Mouse (Mus musculus) testis, postnatal 14 days (tissue): ENCODE data around the gene Oas1c.
A peak's percentile ranks its signal among the peaks of the same experiment; 100 is the strongest.
"Not testable (repeated sequence)": the region's sequence is repeated elsewhere in the genome, so short reads cannot be mapped to it uniquely, and the experiment has no call there.

Experiments
- DNase-seq: peaks from one replicate; pipeline ENCODE4 v3.0.0; 2021; ENCODE audit warnings: low spot score

Gene Oas1c

DNA sequence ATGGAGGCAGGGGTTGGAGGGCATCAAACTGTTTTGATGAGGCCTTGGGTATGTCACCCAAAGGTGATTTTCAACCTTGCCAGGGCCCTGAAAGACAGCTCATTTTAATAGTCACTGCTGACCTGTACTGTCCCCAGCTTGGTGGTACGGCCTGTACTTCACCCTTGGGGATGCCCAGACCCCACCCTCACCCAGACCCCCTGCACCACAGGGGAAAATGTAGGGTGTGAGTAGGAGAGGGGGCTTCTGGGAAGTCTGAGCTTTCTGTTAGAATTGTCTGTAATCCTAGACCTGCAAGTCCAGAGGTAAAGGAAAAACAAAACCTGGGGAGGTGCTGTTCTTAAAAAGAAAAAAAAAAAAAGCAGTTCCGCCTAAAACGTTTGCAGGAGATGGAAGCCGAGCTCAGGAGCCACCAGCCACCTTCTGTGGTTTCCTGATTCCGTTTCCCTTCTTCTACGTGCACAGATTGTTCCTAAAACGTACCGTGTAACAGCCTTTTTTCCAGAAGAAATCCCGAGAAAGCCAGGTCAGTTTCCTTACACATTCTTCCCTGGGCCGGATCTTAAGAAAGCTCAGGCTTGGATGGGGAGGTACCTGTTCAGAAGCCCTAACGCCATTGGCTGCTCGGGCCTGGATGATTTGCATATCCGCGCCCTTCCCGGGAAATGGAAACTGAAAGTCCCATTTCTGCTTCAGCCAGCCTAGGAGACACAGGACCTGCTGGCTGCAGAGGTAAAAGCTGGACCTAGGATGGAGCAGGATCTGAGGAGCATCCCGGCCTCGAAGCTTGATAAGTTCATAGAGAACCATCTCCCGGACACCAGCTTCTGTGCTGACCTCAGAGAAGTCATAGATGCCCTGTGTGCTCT is at the start of gene Oas1c:
Oas1c (minus strand) TSS at position 564 of the 869 bp plus-strand sequence.
- peak; percentile 82 for DNase-seq

DNA sequence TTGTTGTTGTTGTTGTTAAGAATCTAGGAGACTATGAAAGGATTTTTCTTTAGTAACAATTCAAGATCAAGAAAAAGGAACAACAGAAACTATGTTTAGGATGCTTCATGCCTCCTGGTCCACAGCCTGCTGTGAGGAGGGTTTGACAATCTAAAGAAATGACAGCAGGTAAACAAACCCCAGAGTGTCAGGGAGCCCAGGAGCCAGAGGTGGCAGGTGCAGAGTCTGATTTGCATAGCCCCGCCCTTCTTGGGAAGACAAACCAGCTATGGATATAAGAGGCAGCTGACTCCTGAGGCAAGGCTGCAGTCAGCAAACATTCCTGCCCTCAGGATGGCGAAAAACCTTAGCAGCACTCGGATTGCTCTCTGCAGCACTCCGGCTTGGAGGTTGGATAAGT is 48.8 kb upstream of the Oas1c start, which contains the start of gene Oas1h:
Oas1h (plus strand) TSS at position 301 of the 400 bp plus-strand sequence.
- DNase-seq, result no peak

- DNase-seq, result no peak
Observed at GRCm38 (mm10) chr5:120859241-120859640, 46.9 kb upstream of the Oas1c start.

DNA sequence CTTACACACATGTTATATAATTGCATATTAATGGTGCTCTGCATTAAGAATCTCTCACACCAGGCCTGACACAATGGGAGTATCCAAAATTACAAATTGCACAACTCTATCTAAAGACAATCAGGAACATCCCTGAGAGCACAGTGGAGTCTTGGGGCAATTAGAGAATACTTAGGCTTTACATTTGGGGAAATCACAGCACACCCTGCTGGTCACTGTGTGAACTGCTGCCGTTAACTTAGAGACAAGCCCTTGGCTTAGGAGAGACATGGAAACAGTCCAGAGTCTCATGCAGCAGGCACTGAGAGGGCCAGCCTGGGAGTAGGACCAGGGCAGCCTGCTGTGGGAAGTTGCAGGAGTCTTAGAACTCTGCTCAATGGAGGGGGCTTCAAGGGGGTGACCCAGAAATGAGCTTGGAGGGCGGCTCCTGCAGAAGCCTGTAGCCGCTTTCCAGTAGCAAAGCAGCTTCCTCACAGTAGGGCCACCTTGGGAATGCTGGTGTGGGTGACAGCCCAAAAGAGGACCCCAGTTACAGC is 37.4 kb upstream of the Oas1c start:
- DNase-seq, result no peak

- DNase-seq, result no peak
Observed at GRCm38 (mm10) chr5:120847067-120847466, 34.8 kb upstream of the Oas1c start, which contains the start of gene Oas1f. Gene Oas1f (plus strand): TSS chr5:120847367.

DNA sequence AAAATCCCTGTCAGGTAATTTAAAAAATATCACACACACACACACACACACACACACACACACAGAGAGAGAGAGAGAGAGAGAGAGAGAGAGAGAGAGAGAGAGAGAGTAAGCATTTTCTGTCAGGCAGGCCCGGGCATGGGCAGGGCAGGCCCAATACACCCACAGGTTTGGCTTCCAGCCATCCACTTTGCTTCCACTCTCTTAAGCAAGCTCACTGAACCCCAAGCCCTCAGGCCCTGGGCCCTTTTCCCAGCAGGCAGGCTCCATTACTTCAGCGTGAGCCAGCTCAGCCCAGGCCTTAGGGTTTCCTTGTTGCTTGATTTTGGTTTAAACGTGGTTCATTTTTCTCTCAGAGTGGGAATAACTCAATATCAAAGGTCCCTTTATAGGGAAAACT is 32.4 kb upstream of the Oas1c start:
- peak; percentile 25 for DNase-seq

- peak; percentile 58 for DNase-seq
Observed at GRCm38 (mm10) chr5:120836731-120837585, 24.6 kb upstream of the Oas1c start.

GRCm38 (mm10) chr5:120833335-120834280 is 21.3 kb upstream of the Oas1c start:
- no peak for DNase-seq

DNA sequence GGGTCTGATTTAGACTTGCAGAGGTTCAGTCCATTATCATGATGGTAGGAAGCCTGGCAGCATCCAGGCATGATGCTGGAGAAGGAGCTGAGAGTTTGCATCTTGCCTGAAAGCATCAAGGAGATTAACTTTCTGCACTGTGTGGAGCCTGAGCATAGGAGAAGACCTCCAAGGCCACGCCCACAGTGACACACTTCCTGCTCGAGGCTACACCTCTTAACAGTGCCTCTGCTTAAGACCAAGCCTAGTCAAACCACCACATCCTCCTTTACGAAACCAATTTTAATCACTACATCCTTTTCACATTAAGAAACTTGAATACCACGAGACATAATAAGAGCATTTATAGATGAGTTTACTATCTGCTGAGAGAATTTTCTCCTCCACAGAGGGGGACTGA is 18.7 kb upstream of the Oas1c start:
- DNase-seq, result no peak

GRCm38 (mm10) chr5:120818999-120819398 is 6.7 kb upstream of the Oas1c start:
- no peak for DNase-seq

GRCm38 (mm10) chr5:120815949-120816348 is 3.6 kb upstream of the Oas1c start:
- peak; percentile 26 for DNase-seq

- no peak for DNase-seq
Observed at GRCm38 (mm10) chr5:120813023-120813422, 709 bp upstream of the Oas1c start.

DNA sequence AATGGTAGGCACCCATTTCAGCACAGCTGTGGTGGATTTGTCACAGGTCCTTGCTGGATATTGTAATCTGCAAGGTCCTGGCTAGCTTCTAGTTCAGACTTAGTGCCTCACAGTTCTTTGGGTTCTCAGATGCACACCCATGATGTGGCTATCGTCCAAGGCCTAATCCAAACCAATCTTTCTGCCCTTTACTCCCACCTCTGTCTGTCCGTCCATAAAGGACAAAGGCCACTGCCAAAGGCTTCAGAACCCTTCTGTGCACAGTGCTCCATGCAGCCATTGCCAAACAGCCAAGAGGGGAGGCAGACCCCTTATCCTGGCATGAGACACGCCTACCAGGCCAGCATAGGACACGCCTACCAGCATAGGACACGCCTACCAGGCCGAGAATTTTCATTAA is 3.1 kb downstream of the Oas1c start:
- DNase-seq, result no peak

- peak; percentile 24 for DNase-seq
Observed at GRCm38 (mm10) chr5:120806458-120806857, 5.9 kb downstream of the Oas1c start.

- DNase-seq, result no peak
Observed at GRCm38 (mm10) chr5:120803596-120803995, 8.7 kb downstream of the Oas1c start.

DNA sequence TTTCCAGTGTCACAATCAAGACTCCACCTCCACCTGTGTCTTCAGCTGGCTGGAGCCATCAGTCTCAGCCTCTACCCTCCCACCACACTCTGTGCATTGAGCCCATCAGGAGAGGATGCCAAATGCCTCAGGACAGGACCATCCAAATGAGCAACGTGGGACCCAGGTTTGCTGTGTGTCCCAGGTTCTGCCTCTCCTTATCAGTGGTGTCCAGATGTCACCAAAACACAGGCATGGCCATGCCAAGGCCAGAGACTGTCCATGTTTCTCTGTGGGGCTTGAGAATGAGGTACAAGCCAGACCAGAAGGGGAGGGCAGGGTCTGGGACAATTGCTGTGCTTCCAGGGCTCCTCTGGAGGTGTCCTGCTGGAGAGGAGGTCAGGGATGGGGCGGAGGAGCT is 13.4 kb downstream of the Oas1c start:
- DNase-seq, result not testable (repeated sequence)

DNA sequence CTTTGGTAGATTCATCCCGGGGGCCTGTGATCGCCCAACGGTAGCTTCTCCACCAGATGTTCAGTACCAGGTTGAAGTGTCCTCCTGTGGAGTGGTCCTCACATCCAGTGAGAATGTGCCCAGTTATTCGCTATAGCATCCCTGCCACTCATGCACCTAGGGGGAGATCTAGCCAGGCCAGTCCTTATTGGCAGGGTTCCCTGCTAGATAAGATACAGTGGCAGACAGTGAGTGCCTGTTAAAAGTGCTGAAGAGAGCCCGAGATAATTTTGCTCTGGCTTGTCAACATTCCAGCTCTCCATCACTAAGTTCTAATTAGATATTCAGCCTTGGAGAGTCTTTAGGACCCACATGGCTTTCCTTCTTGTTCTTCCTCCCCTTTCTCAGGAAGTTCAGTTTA is 14.2 kb downstream of the Oas1c start:
- not testable (repeated sequence) for DNase-seq

DNA sequence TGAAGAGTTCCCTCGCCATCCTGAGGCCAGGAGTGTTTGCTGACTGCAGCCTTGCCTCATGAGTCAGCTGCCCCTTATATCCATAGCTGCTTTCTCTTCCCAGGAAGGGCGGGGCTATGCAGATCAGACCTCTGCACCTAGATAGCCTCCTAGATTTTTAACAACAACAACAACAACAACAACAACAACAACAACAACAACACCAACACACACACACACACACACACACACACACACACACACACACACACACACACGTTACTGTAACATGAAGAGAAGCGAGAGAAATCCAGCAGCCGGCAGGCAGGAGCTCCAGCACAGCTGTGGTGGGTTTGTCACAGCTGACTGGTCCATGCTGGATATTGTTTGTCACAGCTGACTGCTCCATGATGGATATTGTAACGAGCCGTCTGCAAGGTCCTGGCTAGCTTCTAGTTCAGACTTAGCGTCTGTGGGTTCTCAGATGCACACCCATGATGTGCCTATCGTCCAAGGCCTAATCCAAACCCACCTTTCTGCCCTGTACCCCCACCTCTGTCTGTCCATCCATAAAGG is 16.8 kb downstream of the Oas1c start, which contains the start of gene Oas1e:
Oas1e (minus strand) TSS at position 51 of the 555 bp plus-strand sequence.
- DNase-seq, result not testable (repeated sequence)

DNA sequence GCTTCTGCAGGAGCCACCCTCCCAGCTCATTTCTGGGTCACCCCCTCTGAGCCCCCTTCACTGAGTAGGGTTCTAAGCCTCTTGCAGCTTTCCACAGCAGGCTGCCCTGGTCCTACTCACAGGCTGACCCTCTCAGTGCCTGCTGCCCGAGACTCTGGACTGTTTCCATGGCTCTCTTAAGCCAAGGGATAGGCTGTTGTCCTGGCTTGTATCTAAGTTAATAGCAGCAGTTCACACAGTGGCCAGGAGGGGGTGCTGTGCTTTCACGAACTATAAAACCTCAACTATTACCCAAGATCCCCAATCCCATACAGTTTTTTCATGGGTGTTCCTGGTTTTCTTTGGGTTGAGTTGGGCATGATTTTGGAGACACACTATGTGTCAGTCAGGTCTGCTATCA is 19.3 kb downstream of the Oas1c start:
- peak; percentile 27 for DNase-seq

- no peak for DNase-seq
Observed at GRCm38 (mm10) chr5:120787042-120787441, 25.3 kb downstream of the Oas1c start.

- no peak for DNase-seq
Observed at GRCm38 (mm10) chr5:120782446-120782845, 29.9 kb downstream of the Oas1c start.
